Mouse (Mus musculus) adrenal gland, postnatal 10 days (tissue): Measurements from ENCODE around the gene Rfx8. TPM values are rescaled to one million over a fixed set of nuclear protein-coding genes. Genes with fewer than 3 reads are reported as not detected.

Experiments
- DNase-seq: peaks from one replicate; pipeline ENCODE4 v3.0.0; 2021; ENCODE audit warnings: mixed read lengths
- total RNA-seq, 2 experiments: library from RNA; stranded (reverse); gene quantifications; 2 replicates each; pipeline ENCODE4 v1.2.3; 2021

The Rfx8 gene
- total RNA-seq, 2 experiments from 2014 or later, result 0.21 to 0.48 TPM

GRCm38 (mm10) chr1:39734311-39734710 is 13.5 kb upstream of the Rfx8 start:
- DNase-seq, result no peak

DNA sequence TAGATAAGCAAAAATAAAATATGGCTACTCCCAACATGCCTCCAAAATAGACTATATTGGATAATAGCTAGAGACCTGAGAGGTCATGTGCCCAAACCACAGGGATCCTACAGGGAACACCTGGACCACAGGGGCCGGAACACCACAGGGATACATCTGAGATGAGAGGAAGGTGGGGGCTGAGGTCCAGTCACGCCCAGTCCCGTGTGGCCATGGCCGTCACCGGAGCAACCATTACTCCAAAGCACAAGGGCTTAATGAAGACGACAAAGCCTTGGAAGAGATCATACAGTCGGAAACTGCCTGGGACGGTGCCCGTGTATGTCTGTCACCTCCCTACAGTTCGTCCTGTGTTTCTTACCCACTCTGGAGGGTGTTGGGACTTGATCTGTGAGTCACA is 13.1 kb upstream of the Rfx8 start:
- DNase-seq, result no peak

DNA sequence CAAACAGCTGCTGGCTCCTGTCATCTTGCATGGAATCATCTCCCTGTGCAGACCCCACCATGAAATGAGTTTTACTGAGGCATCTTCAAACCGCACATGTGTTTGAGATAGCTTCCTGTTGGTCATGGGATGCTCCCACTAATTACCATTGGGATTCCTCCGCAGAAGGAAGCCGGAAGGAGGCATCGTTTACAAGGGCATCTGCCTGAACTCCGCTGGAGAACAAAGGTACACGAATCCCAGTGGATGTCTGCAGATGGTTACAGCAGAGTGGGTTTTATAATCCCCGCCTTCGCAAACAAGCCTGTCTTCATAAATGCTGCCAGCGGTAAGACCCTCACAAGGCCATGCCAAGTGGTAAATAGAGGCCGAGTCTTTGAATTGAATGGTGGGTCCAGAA is 11.3 kb upstream of the Rfx8 start:
- no peak for DNase-seq

DNA sequence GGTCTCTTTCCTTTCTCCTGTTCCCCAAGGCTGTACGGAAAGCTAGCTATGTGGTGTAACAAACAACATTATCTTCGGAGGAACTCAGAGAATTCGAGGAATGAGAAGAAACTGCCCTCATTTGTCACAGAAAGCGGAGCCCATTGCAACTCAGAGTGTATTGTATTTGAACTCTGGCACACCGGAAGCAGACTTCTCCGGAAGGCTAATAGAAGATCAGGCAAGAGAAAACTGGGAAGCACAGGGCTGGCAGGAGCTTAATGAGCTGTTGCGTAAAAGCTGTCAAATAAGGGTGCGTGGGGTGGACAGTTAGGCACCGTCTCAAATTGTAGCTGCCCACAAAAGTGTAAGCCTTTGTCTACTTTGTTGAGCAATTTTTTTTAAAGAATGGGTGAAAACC is 10.7 kb upstream of the Rfx8 start:
- no peak for DNase-seq

- no peak for DNase-seq
Observed at GRCm38 (mm10) chr1:39730868-39731267, 10.1 kb upstream of the Rfx8 start.

GRCm38 (mm10) chr1:39729919-39730318 is 9.1 kb upstream of the Rfx8 start:
- DNase-seq, result no peak

- DNase-seq, result no peak
Observed at GRCm38 (mm10) chr1:39721351-39721726, 542 bp upstream of the Rfx8 start.

DNA sequence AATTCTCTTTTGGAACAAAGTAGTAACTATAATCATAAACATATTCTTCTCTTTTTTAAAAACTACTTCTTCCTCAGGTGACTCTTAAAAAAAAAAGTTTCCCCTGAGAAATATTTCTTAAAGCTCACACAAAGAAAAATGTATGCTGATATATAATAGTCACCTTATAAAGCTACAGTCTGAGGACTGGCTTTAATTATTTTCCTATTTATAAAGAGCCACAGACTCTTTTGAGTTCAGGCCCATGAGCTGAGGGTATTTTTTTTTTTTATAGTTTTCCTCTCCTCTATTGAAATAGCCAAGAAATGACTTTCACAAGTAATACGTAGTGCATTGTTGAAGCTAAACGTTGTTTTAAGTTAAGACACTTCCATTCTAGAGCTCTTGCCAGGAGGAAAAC is 611 bp downstream of the Rfx8 start:
- DNase-seq, result no peak

GRCm38 (mm10) chr1:39715551-39715950 is 5.2 kb downstream of the Rfx8 start:
- no peak for DNase-seq

DNA sequence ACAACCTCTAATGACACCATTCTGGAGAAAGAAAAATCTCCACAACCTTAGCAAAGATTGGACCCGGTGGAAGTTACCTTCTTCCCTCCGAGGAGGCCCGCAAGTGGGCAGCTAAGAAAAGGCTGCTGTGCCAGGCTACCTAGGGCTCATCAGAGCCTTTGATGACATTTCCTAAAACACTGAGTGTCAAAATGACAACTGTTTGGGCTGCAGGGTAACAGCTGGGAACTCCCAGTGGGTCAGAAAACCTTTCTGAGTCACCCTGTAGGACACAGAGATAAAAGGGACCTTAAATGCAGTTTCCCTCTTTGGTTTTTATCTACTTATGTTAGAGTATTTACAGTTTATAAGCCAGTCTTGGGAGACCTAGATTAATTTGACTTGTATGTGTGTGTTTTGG is 6.1 kb downstream of the Rfx8 start:
- DNase-seq, result no peak

- DNase-seq, result peak; percentile 60
Observed at GRCm38 (mm10) chr1:39713842-39714658, 6.7 kb downstream of the Rfx8 start.

DNA sequence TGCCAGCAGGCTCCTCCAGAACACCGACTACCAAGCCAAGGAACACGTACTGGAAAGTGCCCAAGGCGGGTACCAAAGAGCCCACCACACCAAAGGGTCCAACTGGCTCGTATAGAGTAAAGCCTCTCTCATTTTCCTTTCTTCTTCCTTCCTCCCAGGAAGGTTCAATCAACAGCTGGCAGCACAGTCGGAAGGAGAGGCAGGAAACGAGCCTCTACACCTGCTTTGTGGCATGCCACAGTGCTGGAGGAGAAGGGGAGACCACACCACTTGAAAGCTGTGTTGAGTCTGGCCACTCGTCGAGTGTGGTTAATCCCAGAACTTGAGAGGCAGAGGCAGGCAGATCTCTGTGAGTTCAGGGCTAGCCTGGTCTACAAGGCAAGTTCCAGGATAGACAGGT is 7.5 kb downstream of the Rfx8 start:
- DNase-seq, result no peak

- DNase-seq, result peak; percentile 40
Observed at GRCm38 (mm10) chr1:39712261-39712660, 8.5 kb downstream of the Rfx8 start.

DNA sequence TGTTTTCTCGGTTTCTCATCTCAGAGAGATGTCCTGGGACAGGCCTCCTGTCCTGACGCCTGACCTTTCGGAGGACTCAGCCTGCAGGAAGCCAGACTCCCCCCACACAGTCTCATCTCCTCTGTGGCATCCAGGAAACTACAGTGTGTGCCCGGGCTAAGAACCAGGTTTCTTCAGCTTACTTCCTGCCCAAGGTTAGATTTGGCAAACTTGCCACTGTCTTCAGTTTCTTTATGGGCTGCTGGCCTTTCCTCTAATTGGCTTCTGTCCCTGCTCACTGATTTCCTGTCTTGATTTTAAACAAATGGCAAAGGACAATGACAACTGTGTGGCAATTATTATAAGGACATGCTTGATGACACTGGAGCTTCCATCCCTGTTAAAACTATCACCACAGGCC is 10.2 kb downstream of the Rfx8 start:
- peak; percentile 49 for DNase-seq

DNA sequence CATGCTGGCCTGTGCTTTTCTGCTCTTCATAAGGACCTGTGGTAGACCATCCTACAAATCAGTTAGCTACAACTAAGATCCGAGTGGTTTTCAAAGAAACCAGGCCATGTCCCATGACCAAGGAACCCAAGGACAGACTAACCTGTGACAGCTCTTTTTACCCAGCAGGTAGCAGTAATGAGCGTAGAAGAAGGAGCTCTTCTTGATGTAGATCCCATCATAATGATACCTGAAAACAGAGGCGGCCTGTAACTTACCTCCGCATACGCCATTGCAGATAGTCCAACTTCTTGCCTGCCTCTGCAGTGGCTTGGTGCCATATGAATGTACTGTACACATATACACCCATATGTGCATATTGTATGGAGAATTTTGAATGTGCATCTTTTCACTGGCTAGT is 10.8 kb downstream of the Rfx8 start:
- no peak for DNase-seq

GRCm38 (mm10) chr1:39708778-39709177 is 12.0 kb downstream of the Rfx8 start:
- no peak for DNase-seq

- DNase-seq, result no peak
Observed at GRCm38 (mm10) chr1:39702216-39703046, 18.4 kb downstream of the Rfx8 start.

DNA sequence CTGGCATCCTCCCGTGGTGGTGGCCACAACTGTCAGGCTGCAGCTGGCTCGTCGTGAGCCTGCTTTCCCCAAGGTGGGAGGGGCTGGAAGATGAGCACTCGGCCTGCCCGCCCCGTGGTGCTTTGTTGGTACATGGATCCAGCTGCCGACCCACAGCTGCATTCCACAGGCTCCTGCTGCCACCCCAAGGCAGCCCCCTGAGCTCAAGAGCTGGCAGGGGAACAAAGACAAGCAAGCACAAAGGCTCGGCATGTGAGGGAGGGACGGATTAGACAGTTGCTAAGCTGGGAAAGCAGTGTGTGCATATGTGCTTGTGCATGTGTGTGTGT is 19.6 kb downstream of the Rfx8 start:
- no peak for DNase-seq

DNA sequence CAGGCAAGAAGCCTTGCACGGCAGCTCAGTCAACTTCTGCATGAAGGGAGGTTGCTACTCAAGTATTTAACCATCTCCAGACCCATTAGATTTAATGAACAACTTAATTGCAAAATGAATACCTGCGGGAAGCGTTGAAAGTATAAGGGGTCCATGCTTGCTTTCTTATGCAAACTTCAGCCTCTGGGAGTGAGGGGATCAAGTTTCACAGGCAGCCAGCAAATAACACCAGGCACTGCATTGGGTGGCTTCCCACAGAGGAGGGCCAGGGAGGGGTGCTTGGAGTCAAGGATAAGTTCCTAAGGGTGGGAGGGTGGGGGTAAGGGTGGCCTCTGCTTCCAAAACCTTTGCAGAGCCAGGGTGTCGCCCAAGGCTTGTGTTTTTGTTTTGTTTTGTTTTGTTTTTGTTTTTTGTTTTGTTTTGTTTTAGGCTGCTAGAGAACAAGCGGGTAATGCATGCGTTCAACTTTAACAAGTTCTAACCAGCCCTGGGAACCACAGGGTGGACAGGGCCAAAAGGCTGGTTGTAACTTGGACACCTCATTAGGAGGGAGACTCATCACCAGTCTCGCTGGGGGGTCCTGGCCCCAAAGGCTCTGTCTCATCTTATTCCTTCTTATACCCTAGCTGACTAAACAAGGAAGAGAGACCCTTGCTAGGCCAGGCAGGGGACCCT is 20.1 kb downstream of the Rfx8 start:
- no peak for DNase-seq

DNA sequence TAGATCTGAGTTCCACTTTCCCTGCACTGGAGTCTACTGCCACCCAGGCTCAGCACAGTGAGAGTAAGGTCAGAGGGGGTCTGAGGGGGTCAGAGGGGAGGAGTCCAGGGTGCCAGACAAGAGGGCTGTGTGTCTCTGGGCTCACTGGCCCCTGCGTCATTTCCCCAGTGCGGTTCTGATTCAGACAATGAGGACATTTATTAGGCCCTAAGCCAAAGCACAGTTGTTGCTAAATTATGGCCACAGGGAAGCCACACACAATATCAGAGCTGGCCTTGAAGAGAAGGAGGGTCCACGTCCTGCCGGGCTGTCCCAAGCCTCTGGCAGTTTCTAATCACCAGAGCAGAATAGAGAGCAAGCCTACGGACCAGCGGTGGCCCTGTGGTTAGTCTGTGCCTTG is 22.3 kb downstream of the Rfx8 start:
- peak; percentile 67 for DNase-seq

DNA sequence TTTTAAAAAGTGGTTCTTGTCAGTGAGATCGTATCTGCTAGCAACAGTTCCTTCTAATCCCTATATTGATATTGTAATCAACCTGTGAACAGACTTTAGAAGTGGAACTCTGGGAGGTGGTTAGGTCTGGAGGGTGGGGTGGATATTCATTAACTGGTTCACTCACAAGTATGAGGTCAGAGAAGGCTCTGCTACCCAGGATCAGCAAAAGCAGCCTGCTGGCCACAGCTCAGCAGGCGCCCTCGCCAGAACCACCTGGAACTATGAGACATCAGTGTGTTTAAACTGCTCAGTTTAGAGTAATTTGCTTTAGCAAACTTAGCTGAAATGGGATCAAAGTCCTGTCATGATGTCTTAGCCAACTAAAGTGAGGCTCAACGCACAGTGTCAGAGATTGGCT is 25.6 kb downstream of the Rfx8 start:
- no peak for DNase-seq

GRCm38 (mm10) chr1:39694756-39695155 is 26.0 kb downstream of the Rfx8 start:
- DNase-seq, result no peak

DNA sequence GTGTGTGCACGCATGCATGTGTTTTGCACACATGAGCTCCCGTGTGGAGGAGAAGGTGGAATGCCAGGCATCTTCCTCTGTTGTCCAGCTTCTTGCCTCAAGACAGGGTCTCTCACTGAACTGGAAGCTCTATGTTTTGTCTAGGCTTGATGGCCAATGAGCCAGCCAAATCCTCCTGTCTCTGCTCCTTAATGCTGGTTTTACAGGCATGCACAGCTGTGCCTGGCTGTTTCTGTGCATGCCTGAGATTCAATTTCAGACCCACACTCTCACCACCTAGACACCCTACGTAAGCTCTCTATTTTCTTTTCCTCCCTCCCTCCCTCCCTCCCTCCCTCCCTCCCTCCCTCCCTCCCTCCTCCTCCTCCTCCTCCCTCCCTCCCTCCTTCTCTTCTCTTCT is 28.8 kb downstream of the Rfx8 start:
- DNase-seq, result no peak
